Comparison of ENCODE assay signal across 7 mouse cellular contexts in the genomic region with DNA sequence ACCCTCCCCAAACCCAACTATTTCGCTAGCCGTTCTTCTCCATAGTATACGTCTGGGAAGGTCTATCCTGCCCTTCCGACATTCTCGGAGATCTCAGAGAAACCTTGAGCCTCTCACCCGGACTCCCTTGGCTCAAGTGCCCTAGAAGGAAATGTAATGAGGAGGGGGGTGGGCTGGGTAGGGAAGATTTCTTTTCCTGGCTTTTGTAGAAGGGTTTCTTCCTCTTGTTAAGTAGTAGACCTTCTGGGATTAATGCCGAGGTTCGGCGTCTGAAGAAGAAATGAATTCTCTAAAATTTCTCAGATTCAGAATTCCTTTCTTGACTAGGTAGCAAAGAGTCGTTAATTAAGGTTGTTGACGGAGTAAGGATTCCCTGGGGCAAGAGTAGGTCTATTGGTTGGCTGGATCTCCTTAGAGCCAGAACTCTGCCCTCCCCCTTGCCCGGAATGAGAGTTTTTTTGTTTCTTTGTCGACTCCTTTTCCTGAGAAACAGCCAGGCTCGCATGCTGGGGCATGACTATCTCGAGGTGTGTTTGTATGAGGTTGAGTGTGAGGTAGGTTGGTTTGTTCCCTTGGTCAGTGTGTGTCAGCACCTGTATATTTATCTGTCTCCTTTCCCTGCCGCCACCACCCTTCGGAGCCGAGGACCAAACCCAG. TPM values are rescaled to one million over a fixed set of nuclear protein-coding genes. Genes with fewer than 3 reads are reported as not detected.
DNase-seq lines count a peak whose midpoint lies in the region; ATAC-seq and TF ChIP-seq lines count a peak whose summit lies in the region.

No protein-coding gene starts in this region.

- peak overlapping the region; percentile 66 for H3K4me3 ChIP-seq in heart, embryonic 12.5 days
- peak overlapping the region; percentile 78 for H3K4me3 ChIP-seq in small intestine, adult 2 months (ENCODE audit: low read depth, low read length)

- peak; percentile 47 for DNase-seq in urinary bladder, adult 2 months (ENCODE audit: low spot score)
- DNase-seq in urinary bladder, postnatal 25 days (ENCODE audit: low spot score): no peak
- DNase-seq in kidney, postnatal 4 days: peak; percentile 35 to 54
- no peak for DNase-seq in cerebellum, adult 11 months
- DNase-seq in spleen, postnatal 10 days (ENCODE audit: low spot score in 2 of 2): no peak

- ATAC-seq in heart, embryonic 12.5 days (ENCODE audit: insufficient number of reproducible peaks, low FRiP score): no peak

- no peaks in the 10 kb centered on the region for H3K36me3 ChIP-seq in heart, embryonic 12.5 days
- no peaks in the 10 kb centered on the region for H3K36me3 ChIP-seq in small intestine, adult 2 months (ENCODE audit: control insufficient read depth, insufficient read depth, low read length)

- peak overlapping the region; percentile 69 for H3K4me2 ChIP-seq in heart, embryonic 12.5 days

- under 1% methylated on average over 18 of the region's 18 CpGs for WGBS in heart, embryonic 12.5 days
- 3% methylated on average over 18 of the region's 18 CpGs for WGBS in small intestine, adult 2 months

- peak overlapping the region; percentile 85 for H3K27ac ChIP-seq in heart, embryonic 12.5 days (ENCODE audit: poor library complexity, severe bottlenecking)
- peak overlapping the region; percentile 96 for H3K27ac ChIP-seq in small intestine, adult 2 months (ENCODE audit: insufficient read depth, low read depth, low read length)

- H3K27me3 ChIP-seq in heart, embryonic 12.5 days (replicated peaks): no peaks in the 10 kb centered on the region
- no peaks in the 10 kb centered on the region for H3K27me3 ChIP-seq in small intestine, adult 2 months (ENCODE audit: control insufficient read depth, insufficient read depth, low read length)

- H3K9ac ChIP-seq in heart, embryonic 12.5 days: peak overlapping the region; percentile 76

- peaks cover 47% of the 10 kb centered on the region for H3K4me1 ChIP-seq in heart, embryonic 12.5 days (replicated peaks)
- H3K4me1 ChIP-seq in small intestine, adult 2 months (ENCODE audit: control insufficient read depth, insufficient read depth, insufficient read length, low read length): peaks cover 24% of the 10 kb centered on the region

- TF ChIP-seq CTCF in small intestine, adult 2 months (IDR thresholded peaks at IDR 0.05; ENCODE audit: extremely low read depth, insufficient read length, insufficient replicate concordance, low read depth, low read length): no peak

- TF ChIP-seq POLR2A in small intestine, adult 2 months (IDR thresholded peaks at IDR 0.05; ENCODE audit: low read depth, low read length): no peak

- no peaks in the 10 kb centered on the region for H3K9me3 ChIP-seq in heart, embryonic 12.5 days (replicated peaks)

RNA-seq across cellular contexts. Expression of a gene that starts 0.8 kb away (rescaled TPM):
- polyA plus RNA-seq in urinary bladder, adult 2 months (2012; rRNA removed): 76.3 and 79.2 TPM in 2 replicates
- polyA plus RNA-seq in heart, embryonic 12.5 days (2016; fragmentation: Nextera tagmentation; extraction: Ambion mirVana): 70.7 and 71.0 TPM in 2 replicates
- polyA plus RNA-seq in small intestine, adult 2 months (2012; rRNA removed): 49.7 and 142 TPM in 2 replicates

RNA-seq across cellular contexts. Expression of a gene that starts 19.5 kb away (rescaled TPM):
- 5.4 and 8.4 TPM in 2 replicates for polyA plus RNA-seq in urinary bladder, adult 2 months (2012; rRNA removed)
- polyA plus RNA-seq in heart, embryonic 12.5 days (2016; fragmentation: Nextera tagmentation; extraction: Ambion mirVana): 1.9 and 3.6 TPM in 2 replicates
- polyA plus RNA-seq in small intestine, adult 2 months (2012; rRNA removed): 52.0 and 53.7 TPM in 2 replicates

RNA-seq across cellular contexts. Expression of a gene that starts 27.0 kb away (rescaled TPM):
- polyA plus RNA-seq in urinary bladder, adult 2 months (2012; rRNA removed): 68.7 and 73.4 TPM in 2 replicates
- polyA plus RNA-seq in heart, embryonic 12.5 days (2016; fragmentation: Nextera tagmentation; extraction: Ambion mirVana): 62.7 and 65.1 TPM in 2 replicates
- polyA plus RNA-seq in small intestine, adult 2 months (2012; rRNA removed): 55.0 and 87.8 TPM in 2 replicates

RNA-seq across cellular contexts. Expression of a gene that starts 49.4 kb away (rescaled TPM):
- 4.2 and 5.0 TPM in 2 replicates for polyA plus RNA-seq in urinary bladder, adult 2 months (2012; rRNA removed)
- polyA plus RNA-seq in heart, embryonic 12.5 days (2016; fragmentation: Nextera tagmentation; extraction: Ambion mirVana): 0.30 and 0.68 TPM in 2 replicates
- 3.8 and 6.1 TPM in 2 replicates for polyA plus RNA-seq in small intestine, adult 2 months (2012; rRNA removed)

Comparison
In these comparisons a context has a peak if more than half of its experiments do, and no peak if none do; other contexts are left out.
1. DNase-seq: peak in urinary bladder, adult 2 months (single experiment) and kidney, postnatal 4 days (2 of 2); none in urinary bladder, postnatal 25 days (single experiment), cerebellum, adult 11 months (single experiment) and spleen, postnatal 10 days (0 of 2).